In the genomic region with DNA sequence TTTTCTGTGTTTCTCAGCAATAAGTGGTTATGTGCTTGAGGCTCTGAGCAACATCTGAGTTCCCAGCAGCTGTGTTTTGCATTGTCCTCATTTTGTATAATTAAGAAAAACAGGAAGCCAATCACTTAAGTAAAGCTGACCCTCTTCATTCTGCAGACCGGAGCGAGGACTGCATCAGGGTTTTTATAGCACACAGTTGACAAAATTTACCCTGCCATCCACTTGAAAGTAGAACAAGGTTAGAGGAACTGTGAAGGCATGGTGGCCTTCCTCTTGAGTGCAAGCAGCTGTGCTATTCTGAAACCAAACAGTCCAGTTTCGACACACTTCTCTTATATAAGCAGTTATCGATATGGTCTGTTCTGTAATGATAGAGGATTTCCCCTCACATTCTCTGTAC, we compare ENCODE assay signal across 19 mouse cellular contexts.
A peak's percentile ranks its signal among the peaks of the same experiment; 100 is the strongest.
DNase-seq lines count a peak whose midpoint lies in the region; ATAC-seq and TF ChIP-seq lines count a peak whose summit lies in the region.
"Had no signal": no experiment of that assay in that cellular context is flagged by ENCODE, and none has a peak within 500 bp of the region (broad histone marks: within the 10 kb centered on the region; RNA-seq: fewer than 3 reads in every experiment).

No protein-coding gene starts in this region.

- no peak overlapping the region for H3K4me2 ChIP-seq in forebrain, postnatal 0 days (ENCODE audit: low read depth)
- no peak overlapping the region for H3K4me2 ChIP-seq in forebrain, embryonic 11.5 days (ENCODE audit: low read depth, low read length, severe bottlenecking)
- H3K4me2 ChIP-seq: heart, embryonic 13.5 days; hindbrain, embryonic 15.5 days had no signal

- no peaks in the 10 kb centered on the region for H3K9me3 ChIP-seq in forebrain, postnatal 0 days (ENCODE audit: low read length)
- H3K9me3 ChIP-seq in forebrain, embryonic 11.5 days (ENCODE audit: control insufficient read depth, low read length), result no peaks in the 10 kb centered on the region
- H3K9me3 ChIP-seq: embryonic facial prominence, embryonic 10.5 days; heart, embryonic 13.5 days; hindbrain, embryonic 15.5 days had no signal

- peak; percentile 29; the same call in 1 of the 2 replicates for ATAC-seq in forebrain, postnatal 0 days
- no peak for ATAC-seq in forebrain, embryonic 11.5 days (replicated peaks; ENCODE audit: low FRiP score)
- ATAC-seq: CD4-positive, CD25-positive, alpha-beta regulatory T cell, adult 4 months had no signal

- H3K27me3 ChIP-seq in forebrain, postnatal 0 days (ENCODE audit: insufficient read depth, low read length), result no peaks in the 10 kb centered on the region
- no peaks in the 10 kb centered on the region for H3K27me3 ChIP-seq in forebrain, embryonic 11.5 days (ENCODE audit: control insufficient read depth, insufficient read depth, low read length)
- H3K27me3 ChIP-seq: heart, embryonic 13.5 days; hindbrain, embryonic 15.5 days had no signal

- no peak overlapping the region for H3K9ac ChIP-seq in forebrain, postnatal 0 days
- H3K9ac ChIP-seq in forebrain, embryonic 11.5 days (ENCODE audit: low read length), result no peak overlapping the region
- H3K9ac ChIP-seq: heart, embryonic 13.5 days; hindbrain, embryonic 15.5 days had no signal

- no peaks in the 10 kb centered on the region for H3K36me3 ChIP-seq in forebrain, postnatal 0 days (ENCODE audit: insufficient read depth)
- H3K36me3 ChIP-seq in forebrain, embryonic 11.5 days (ENCODE audit: control insufficient read depth, insufficient read depth, low read length), result no peaks in the 10 kb centered on the region
- H3K36me3 ChIP-seq: embryonic facial prominence, embryonic 10.5 days; heart, embryonic 13.5 days; hindbrain, embryonic 15.5 days had no signal

- no peak overlapping the region for H3K4me3 ChIP-seq in forebrain, postnatal 0 days (ENCODE audit: low read depth, low read length)
- no peak overlapping the region for H3K4me3 ChIP-seq in forebrain, embryonic 11.5 days (ENCODE audit: low read depth, low read length)
- H3K4me3 ChIP-seq in layer of hippocampus, adult 2 months, result no peak overlapping the region
- H3K4me3 ChIP-seq: embryonic facial prominence, embryonic 10.5 days; heart, embryonic 13.5 days; hindbrain, embryonic 15.5 days had no signal

- 72% methylated on average over 4 of the region's 4 CpGs for WGBS in forebrain, postnatal 0 days
- 86% methylated on average over 4 of the region's 4 CpGs for WGBS in forebrain, embryonic 11.5 days

- no peak for DNase-seq in forebrain, postnatal 0 days
- DNase-seq in forebrain, embryonic 11.5 days (ENCODE audit: low spot score), result no peak
- DNase-seq in layer of hippocampus, adult 2 months (ENCODE audit: low spot score in 2 of 2), result peak in 1 of 2 experiments; percentile 2
- no peak for DNase-seq in layer of hippocampus, postnatal 14 days (ENCODE audit: low spot score in 2 of 2)
- peak; percentile 31 for DNase-seq in brain, embryonic 14.5 days (ENCODE audit: low read depth)
- no peak for DNase-seq in embryo, embryonic 10.5 days (ENCODE audit: low spot score)
- DNase-seq: adrenal gland, postnatal 10 days; B cell, adult 2 months; cerebellum, adult 18-20 months; cerebellum, adult 9-11 months; cerebellum, postnatal 36 days; gastrocnemius, postnatal 36 days; heart, adult 11 months; heart, postnatal 36 days; kidney, adult 18-20 months had no signal

- no peak for TF ChIP-seq POLR2A in brain, embryonic 14.5 days (IDR thresholded peaks at IDR 0.05; ENCODE audit: borderline replicate concordance, extremely low read depth, insufficient read depth, insufficient read length, poor library complexity, severe bottlenecking)

- H3K4me1 ChIP-seq in forebrain, postnatal 0 days (ENCODE audit: insufficient read depth), result no peaks in the 10 kb centered on the region
- no peaks in the 10 kb centered on the region for H3K4me1 ChIP-seq in forebrain, embryonic 11.5 days (replicated peaks; ENCODE audit: control insufficient read depth, insufficient read depth, low read length)
- H3K4me1 ChIP-seq: embryonic facial prominence, embryonic 10.5 days; heart, embryonic 13.5 days; hindbrain, embryonic 15.5 days had no signal

- no peak overlapping the region for H3K27ac ChIP-seq in forebrain, postnatal 0 days (ENCODE audit: low read depth, low read length)
- H3K27ac ChIP-seq in forebrain, embryonic 11.5 days (ENCODE audit: low read depth, low read length), result no peak overlapping the region
- peak overlapping the region; percentile 59 for H3K27ac ChIP-seq in layer of hippocampus, adult 2 months
- H3K27ac ChIP-seq: embryonic facial prominence, embryonic 10.5 days; heart, embryonic 13.5 days; hindbrain, embryonic 15.5 days had no signal

- no peak for TF ChIP-seq CTCF in forebrain, postnatal 0 days (IDR thresholded peaks at IDR 0.05; ENCODE audit: low read depth)
- TF ChIP-seq CTCF in layer of hippocampus, adult 2 months (conservative IDR thresholded peaks at IDR 0.05), result no peak
- TF ChIP-seq CTCF in brain, embryonic 14.5 days (IDR thresholded peaks at IDR 0.05; ENCODE audit: borderline replicate concordance, extremely low read depth, insufficient read depth, insufficient read length), result no peak
